In genomic region chr17:23193441-23193840, GRCm38 (mm10) we compare ENCODE assay signal across 8 mouse cellular contexts. TPM values are rescaled to one million over a fixed set of nuclear protein-coding genes. Genes with fewer than 3 reads are reported as not detected.
A peak's percentile ranks its signal among the peaks of the same experiment; 100 is the strongest.
DNase-seq lines count a peak whose midpoint lies in the region; ATAC-seq and TF ChIP-seq lines count a peak whose summit lies in the region.

No protein-coding gene starts in this region.

- H3K4me1 ChIP-seq in embryonic facial prominence, embryonic 12.5 days = peaks cover 4% of the 10 kb centered on the region; the same call in 1 of the 2 replicates
- peaks cover 2% of the 10 kb centered on the region; the same call in 1 of the 2 replicates for H3K4me1 ChIP-seq in liver, adult 2 months (ENCODE audit: control insufficient read depth, insufficient read depth, low read length)
- no peaks in the 10 kb centered on the region; the same call in 1 of the 2 replicates for H3K4me1 ChIP-seq in stomach, embryonic 14.5 days (ENCODE audit: control insufficient read depth, insufficient read depth, low read length)

- H3K4me2 ChIP-seq in embryonic facial prominence, embryonic 12.5 days (replicated peaks) = peak overlapping the region; percentile 76
- peak overlapping the region; percentile 52 for H3K4me2 ChIP-seq in stomach, embryonic 14.5 days (replicated peaks; ENCODE audit: low read depth, low read length)

- H3K27me3 ChIP-seq in embryonic facial prominence, embryonic 12.5 days = no peaks in the 10 kb centered on the region
- no peaks in the 10 kb centered on the region for H3K27me3 ChIP-seq in liver, adult 2 months (ENCODE audit: control insufficient read depth, insufficient read depth, low read length)
- H3K27me3 ChIP-seq in stomach, embryonic 14.5 days (ENCODE audit: control insufficient read depth, insufficient read depth, low read length) = no peaks in the 10 kb centered on the region

- H3K9me3 ChIP-seq in embryonic facial prominence, embryonic 12.5 days = no peaks in the 10 kb centered on the region
- H3K9me3 ChIP-seq in stomach, embryonic 14.5 days (ENCODE audit: control insufficient read depth, low read depth, low read length) = no peaks in the 10 kb centered on the region

- no peak for TF ChIP-seq POLR2A in liver, adult 2 months (IDR thresholded peaks at IDR 0.05; ENCODE audit: extremely low read depth, insufficient read depth, low read length)

- H3K9ac ChIP-seq in embryonic facial prominence, embryonic 12.5 days = peak overlapping the region; percentile 54
- H3K9ac ChIP-seq in liver, adult 2 months (ENCODE audit: low read depth, low read length) = peak overlapping the region; percentile 29
- peak overlapping the region; percentile 11; the same call in 1 of the 2 replicates for H3K9ac ChIP-seq in stomach, embryonic 14.5 days (replicated peaks; ENCODE audit: low read depth, low read length)

- WGBS in embryonic facial prominence, embryonic 12.5 days = 1% methylated on average over 11 of the region's 11 CpGs
- WGBS in liver, adult 2 months = 0% methylated on average over 11 of the region's 11 CpGs
- 0% methylated on average over 11 of the region's 11 CpGs for WGBS in stomach, embryonic 14.5 days

- H3K36me3 ChIP-seq in embryonic facial prominence, embryonic 12.5 days = peaks cover 7% of the 10 kb centered on the region; the same call in 1 of the 2 replicates
- peaks cover 3% of the 10 kb centered on the region for H3K36me3 ChIP-seq in liver, adult 2 months (ENCODE audit: control insufficient read depth, insufficient read depth, low read length)
- H3K36me3 ChIP-seq in stomach, embryonic 14.5 days (ENCODE audit: control insufficient read depth, insufficient read depth, low read length) = no peaks in the 10 kb centered on the region

- H3K79me2 ChIP-seq in liver, adult 2 months (ENCODE audit: control insufficient read depth, insufficient read depth, low read length) = no peaks in the 10 kb centered on the region; the same call in 1 of the 2 replicates

- DNase-seq in B cell, adult 2 months = peak; percentile 36 to 38
- DNase-seq in adrenal gland, postnatal 14 days = peak; percentile 57
- peak; percentile 35 for DNase-seq in heart, adult 8-10 months (ENCODE audit: low spot score)
- peak; percentile 40 to 47 for DNase-seq in kidney, adult 8-10 months
- peak; percentile 47 for DNase-seq in liver, adult 2 months (ENCODE audit: extremely low read depth, low read depth, low spot score)

- peak overlapping the region; percentile 47 for H3K4me3 ChIP-seq in embryonic facial prominence, embryonic 12.5 days
- H3K4me3 ChIP-seq in liver, adult 2 months (ENCODE audit: insufficient read depth, low read depth, low read length) = peak overlapping the region; percentile 51
- H3K4me3 ChIP-seq in stomach, embryonic 14.5 days (ENCODE audit: low read depth, low read length) = peak overlapping the region; percentile 61

- ATAC-seq in embryonic facial prominence, embryonic 12.5 days (ENCODE audit: insufficient number of reproducible peaks, insufficient read depth, low FRiP score, low TSS enrichment) = peak; percentile 94
- peak; percentile 73 for ATAC-seq in monocyte, adult 5-6 weeks (replicated peaks; ENCODE audit: insufficient number of reproducible peaks, low FRiP score, low TSS enrichment, poor library complexity, severe bottlenecking)
- peak; percentile 88 for ATAC-seq in stomach, embryonic 14.5 days (ENCODE audit: insufficient number of reproducible peaks, insufficient read depth, low FRiP score, low read depth)

- TF ChIP-seq CTCF in liver, adult 2 months (IDR thresholded peaks at IDR 0.05; ENCODE audit: low read depth, low read length) = no peak

- H3K27ac ChIP-seq in embryonic facial prominence, embryonic 12.5 days = no peak overlapping the region
- no peak overlapping the region for H3K27ac ChIP-seq in liver, adult 2 months (replicated peaks; ENCODE audit: insufficient read depth, low read depth, low read length)
- no peak overlapping the region for H3K27ac ChIP-seq in stomach, embryonic 14.5 days (ENCODE audit: low read length)

RNA-seq across cellular contexts. Expression of gene Zfp40, which starts 0.4 kb away (rescaled TPM):
- 9.1 and 10.7 TPM in 2 replicates for total RNA-seq in adrenal gland, postnatal 14 days (2021)
- 18.4 and 19.5 TPM in 2 replicates for polyA plus RNA-seq in embryonic facial prominence, embryonic 12.5 days (2016; fragmentation: Nextera tagmentation; extraction: Ambion mirVana)
- 1 to 10 TPM; 3.3 to 5.6 (median 4.6) TPM for total RNA-seq in heart, adult 8-10 months (2022)
- total RNA-seq in liver, adult 2 months (2014; rRNA removed) = 1.5 and 2.8 TPM in 2 replicates
- polyA plus RNA-seq in liver, adult 2 months (2012; rRNA removed) = 0.18 and 0.25 TPM in 2 replicates
- total RNA-seq in monocyte, adult 5-6 weeks (2017) = 4.0 to 14.5 TPM (median 8.1 TPM) in 3 replicates
- 18.6 and 20.0 TPM in 2 replicates for polyA plus RNA-seq in stomach, embryonic 14.5 days (2014; fragmentation: Nextera tagmentation; extraction: Ambion mirVana)
